Mouse (Mus musculus) E14TG2a.4 (cell line): ENCODE data around the gene Kdelr3.

Experiments
- H3K27me3 ChIP-seq: 2 replicates; pipeline ENCODE4 v1.6.1; 2014; ENCODE audit warnings: low read length, control low read depth; ENCODE audit not compliant: insufficient read depth
- H3K36me3 ChIP-seq: 2 replicates; pipeline ENCODE4 v1.6.1; 2014; ENCODE audit warnings: low read length, control low read depth; ENCODE audit not compliant: insufficient read depth
- H3K4me1 ChIP-seq: replicated peaks from 2 replicates; pipeline ENCODE4 v1.6.1; 2014; ENCODE audit warnings: low read depth, low read length, control low read depth
- H3K4me3 ChIP-seq: replicated peaks from 2 replicates; pipeline ENCODE4 v1.5.1; 2014; ENCODE audit warnings: mild to moderate bottlenecking, low read length
- H3K9me3 ChIP-seq: 2 replicates; pipeline ENCODE4 v1.6.1; 2014; ENCODE audit warnings: low read length, control low read depth
- CTCF ChIP-seq: conservative IDR thresholded peaks from 2 replicates; pipeline ENCODE4 v1.5.1; 2014; ENCODE audit warnings: low read length
- NANOG ChIP-seq: IDR thresholded peaks from 2 replicates; pipeline ENCODE4 v1.6.1; 2014; ENCODE audit warnings: borderline replicate concordance, low read length, mixed read lengths
- POU5F1 ChIP-seq: IDR thresholded peaks from 2 replicates; pipeline ENCODE4 v1.6.1; 2014; ENCODE audit warnings: low read length, borderline replicate concordance

Gene Kdelr3

GRCm38 (mm10) chr15:79576947-79577346 is 60.7 kb downstream of the Kdelr3 start:
- Histone ChIP-seq H3K4me3 (no peak overlapping the region), H3K36me3 (no peaks in the 10 kb centered on the region), H3K4me1 (no peaks in the 10 kb centered on the region), H3K9me3 (peaks cover 6% of the 10 kb centered on the region), H3K27me3 (no peaks in the 10 kb centered on the region)
- TF ChIP-seq POU5F1 (no peak), NANOG (no peak), CTCF (no peak)
